Mouse (Mus musculus): ENCODE data around the gene Gm48552. TPM values are rescaled to one million over a fixed set of nuclear protein-coding genes. Genes with fewer than 3 reads are reported as not detected.

Gene Gm48552
- polyA plus RNA-seq, 1 experiment from 2014 or later: 1.2 TPM

- Histone ChIP-seq H3K27me3 (replicated peaks) (0 out of 2 replicates have a peak, but pooled peaks cover 5% of the 10 kb centered on the region), H3K9ac (peak overlapping the region; percentile 63), H3K27ac (ENCODE audit: poor library complexity, severe bottlenecking) (peak overlapping the region; percentile 92), H3K9me3 (replicated peaks) (no peaks in the 10 kb centered on the region), H3K4me1 (replicated peaks) (peaks cover 96% of the 10 kb centered on the region), H3K36me3 (peaks cover 54% of the 10 kb centered on the region), H3K4me2 (peak overlapping the region; percentile 66), H3K4me3 (peak overlapping the region; percentile 41)
- WGBS: 22% methylated on average over 31 of the region's 31 CpGs
- ATAC-seq (ENCODE audit: insufficient number of reproducible peaks, low FRiP score): peak; percentile 40; the same call in 1 of the 2 replicates
Measured at GRCm38 (mm10) chr10:81407539-81408423, 19.0 kb downstream of the Gm48552 start.

DNA sequence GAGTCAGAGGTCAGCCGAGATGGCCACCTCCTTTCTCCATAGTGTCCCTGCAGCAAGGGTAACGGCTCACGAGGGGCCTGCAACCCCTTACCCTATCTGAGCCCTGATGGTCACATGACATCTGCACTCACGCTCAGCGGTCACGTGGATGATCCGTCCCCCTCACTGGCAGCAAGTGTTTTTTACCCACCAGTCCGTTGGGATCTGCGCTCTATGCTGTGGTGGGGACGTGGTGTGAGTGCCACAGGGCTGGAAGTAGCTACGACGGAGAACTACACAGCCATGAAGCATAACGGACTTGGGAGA lies 19.6 kb downstream of the Gm48552 start:
- Histone ChIP-seq H3K36me3 (peaks cover 48% of the 10 kb centered on the region), H3K9ac (peak overlapping the region; percentile 15; the same call in 1 of the 2 replicates), H3K27me3 (replicated peaks) (0 out of 2 replicates have a peak, but pooled peaks cover 5% of the 10 kb centered on the region), H3K4me2 (no peak overlapping the region), H3K4me3 (no peak overlapping the region), H3K27ac (ENCODE audit: poor library complexity, severe bottlenecking) (peak overlapping the region; percentile 92), H3K9me3 (replicated peaks) (no peaks in the 10 kb centered on the region), H3K4me1 (replicated peaks) (peaks cover 96% of the 10 kb centered on the region)
- WGBS: 37% methylated on average over 13 of the region's 13 CpGs
- no peak for ATAC-seq (ENCODE audit: insufficient number of reproducible peaks, low FRiP score)

GRCm38 (mm10) chr10:81408871-81409291 lies 20.1 kb downstream of the Gm48552 start:
- Histone ChIP-seq H3K4me2 (no peak overlapping the region), H3K9ac (peak overlapping the region; percentile 15; the same call in 1 of the 2 replicates), H3K9me3 (replicated peaks) (no peaks in the 10 kb centered on the region), H3K4me3 (no peak overlapping the region), H3K27ac (ENCODE audit: poor library complexity, severe bottlenecking) (peak overlapping the region; percentile 92), H3K27me3 (replicated peaks) (0 out of 2 replicates have a peak, but pooled peaks cover 5% of the 10 kb centered on the region), H3K36me3 (peaks cover 43% of the 10 kb centered on the region), H3K4me1 (replicated peaks) (peaks cover 97% of the 10 kb centered on the region)
- 20% methylated on average over 9 of the region's 9 CpGs for WGBS
- peak; percentile 49 for ATAC-seq (ENCODE audit: insufficient number of reproducible peaks, low FRiP score)

DNA sequence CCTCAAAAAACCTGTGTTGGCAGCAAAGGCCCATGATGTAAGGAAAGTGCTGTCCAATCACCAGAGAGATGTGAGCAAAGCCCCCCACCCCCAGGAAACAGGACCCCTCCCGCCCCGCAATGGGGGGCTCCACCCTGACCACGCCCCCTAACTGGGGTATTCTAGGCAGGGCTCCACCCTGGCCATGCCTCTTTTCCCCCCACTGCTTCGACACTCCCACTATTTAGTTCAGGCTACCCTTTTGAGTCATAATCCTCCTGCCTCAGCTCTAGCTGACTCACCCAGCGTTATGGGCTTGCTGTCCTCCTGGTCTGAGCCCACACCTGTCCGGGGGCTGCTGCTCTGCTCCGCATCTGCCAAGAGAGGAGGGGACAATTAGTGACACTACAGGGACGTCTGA lies 20.5 kb downstream of the Gm48552 start:
- Histone ChIP-seq H3K9ac (peak overlapping the region; percentile 26; the same call in 1 of the 2 replicates), H3K27me3 (replicated peaks) (0 out of 2 replicates have a peak, but pooled peaks cover 5% of the 10 kb centered on the region), H3K36me3 (peaks cover 39% of the 10 kb centered on the region), H3K4me3 (0 out of 2 replicates have a peak overlapping the region, but pooled peaks have one; percentile 11), H3K27ac (ENCODE audit: poor library complexity, severe bottlenecking) (peak overlapping the region; percentile 92), H3K9me3 (replicated peaks) (no peaks in the 10 kb centered on the region), H3K4me1 (replicated peaks) (peaks cover 97% of the 10 kb centered on the region), H3K4me2 (peak overlapping the region; percentile 37)
- peak; percentile 19 for ATAC-seq (ENCODE audit: insufficient number of reproducible peaks, low FRiP score)
- WGBS: 25% methylated on average over 8 of the region's 8 CpGs

GRCm38 (mm10) chr10:81410350-81410749 lies 21.5 kb downstream of the Gm48552 start:
- Histone ChIP-seq H3K27me3 (replicated peaks) (no peaks in the 10 kb centered on the region), H3K9me3 (replicated peaks) (no peaks in the 10 kb centered on the region), H3K4me1 (replicated peaks) (peaks cover 100% of the 10 kb centered on the region), H3K36me3 (peaks cover 29% of the 10 kb centered on the region), H3K9ac (peak overlapping the region; percentile 8; the same call in 1 of the 2 replicates), H3K27ac (ENCODE audit: poor library complexity, severe bottlenecking) (peak overlapping the region; percentile 92), H3K4me2 (peak overlapping the region; percentile 37), H3K4me3 (peak overlapping the region; percentile 11; the same call in 1 of the 2 replicates)
- ATAC-seq (ENCODE audit: insufficient number of reproducible peaks, low FRiP score): no peak
- WGBS: 62% methylated on average over 4 of the region's 4 CpGs

DNA sequence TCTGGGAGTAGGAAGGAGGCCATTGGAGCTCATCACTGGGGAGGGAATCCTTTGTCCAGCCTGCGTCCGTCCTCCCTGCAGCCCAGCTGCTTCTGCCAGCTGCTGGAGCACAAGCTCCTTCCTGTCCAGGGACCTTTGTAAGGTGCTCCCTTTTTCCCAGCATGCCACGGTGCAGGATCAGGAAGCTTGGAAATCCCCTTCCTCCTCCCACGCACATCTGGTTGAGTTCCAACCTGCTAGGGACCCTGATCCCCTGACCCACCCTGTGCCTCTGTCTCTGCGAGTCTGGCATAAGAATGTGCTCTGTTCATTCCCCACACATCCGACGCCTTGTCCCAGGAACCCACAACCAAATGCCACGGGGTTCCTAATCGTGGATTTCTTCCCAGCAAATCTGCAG lies 22.2 kb downstream of the Gm48552 start:
- no peaks in the 10 kb centered on the region for H3K27me3 ChIP-seq (replicated peaks)
- ATAC-seq (ENCODE audit: insufficient number of reproducible peaks, low FRiP score): no peak
- no peaks in the 10 kb centered on the region for H3K9me3 ChIP-seq (replicated peaks)
- H3K4me3 ChIP-seq: no peak overlapping the region
- H3K9ac ChIP-seq: no peak overlapping the region
- peak overlapping the region; percentile 92 for H3K27ac ChIP-seq (ENCODE audit: poor library complexity, severe bottlenecking)
- H3K4me1 ChIP-seq (replicated peaks): peaks cover 100% of the 10 kb centered on the region
- 66% methylated on average over 9 of the region's 9 CpGs for WGBS
- peak overlapping the region; percentile 37; the same call in 1 of the 2 replicates for H3K4me2 ChIP-seq
- H3K36me3 ChIP-seq: peaks cover 24% of the 10 kb centered on the region; the same call in 1 of the 2 replicates

DNA sequence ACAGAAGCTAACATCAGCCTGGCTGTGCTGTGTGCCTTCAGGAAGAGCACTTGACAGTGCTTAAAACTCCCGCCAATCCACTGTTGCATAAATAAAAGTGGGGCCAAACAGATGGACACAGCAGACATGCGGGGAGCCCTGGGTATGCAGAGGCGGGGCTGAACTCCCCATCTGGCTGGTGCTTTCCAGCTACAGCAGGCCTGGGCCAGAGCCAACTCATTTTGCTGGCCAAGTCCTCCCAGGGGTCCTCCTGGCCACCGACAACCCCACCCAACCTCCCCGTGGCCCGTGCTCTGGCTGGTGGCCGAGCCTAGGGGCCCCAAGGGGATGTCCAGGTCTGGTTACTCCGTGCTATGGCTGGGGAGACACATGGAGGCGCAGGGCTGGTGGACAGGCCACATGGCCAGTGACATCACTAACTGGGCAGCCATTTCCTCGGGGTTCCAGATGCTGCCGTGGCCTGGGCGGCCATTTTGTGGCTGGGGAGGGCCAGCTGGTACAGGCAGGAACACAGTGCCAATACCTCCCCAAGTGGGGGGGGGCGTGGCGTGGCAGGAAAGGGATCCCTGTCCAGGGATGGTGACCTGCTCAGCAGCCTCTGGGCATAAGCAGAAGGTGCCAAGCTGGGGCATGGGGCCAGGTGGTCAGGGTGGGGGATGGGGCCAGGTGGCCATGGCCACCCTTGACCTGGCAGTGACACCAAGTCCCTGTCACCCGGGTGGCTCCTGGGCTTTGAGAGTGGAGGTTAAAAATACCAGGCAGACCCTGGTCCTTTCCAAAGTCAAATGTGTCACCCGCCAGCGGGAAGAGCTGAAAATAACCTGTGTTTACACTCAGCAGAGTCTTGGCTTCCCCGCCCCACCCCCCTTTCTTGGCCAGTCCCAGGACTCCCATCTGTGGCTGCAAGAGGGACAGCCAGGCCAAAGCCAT lies 22.9 kb downstream of the Gm48552 start:
- Histone ChIP-seq H3K27me3 (replicated peaks) (no peaks in the 10 kb centered on the region), H3K4me2 (peak overlapping the region; percentile 12; the same call in 1 of the 2 replicates), H3K9ac (peak overlapping the region; percentile 49), H3K36me3 (peaks cover 17% of the 10 kb centered on the region; the same call in 1 of the 2 replicates), H3K27ac (ENCODE audit: poor library complexity, severe bottlenecking) (peak overlapping the region; percentile 92), H3K4me1 (replicated peaks) (peaks cover 100% of the 10 kb centered on the region), H3K4me3 (no peak overlapping the region), H3K9me3 (replicated peaks) (no peaks in the 10 kb centered on the region)
- no peak for ATAC-seq (ENCODE audit: insufficient number of reproducible peaks, low FRiP score)
- WGBS: 47% methylated on average over 18 of the region's 18 CpGs

DNA sequence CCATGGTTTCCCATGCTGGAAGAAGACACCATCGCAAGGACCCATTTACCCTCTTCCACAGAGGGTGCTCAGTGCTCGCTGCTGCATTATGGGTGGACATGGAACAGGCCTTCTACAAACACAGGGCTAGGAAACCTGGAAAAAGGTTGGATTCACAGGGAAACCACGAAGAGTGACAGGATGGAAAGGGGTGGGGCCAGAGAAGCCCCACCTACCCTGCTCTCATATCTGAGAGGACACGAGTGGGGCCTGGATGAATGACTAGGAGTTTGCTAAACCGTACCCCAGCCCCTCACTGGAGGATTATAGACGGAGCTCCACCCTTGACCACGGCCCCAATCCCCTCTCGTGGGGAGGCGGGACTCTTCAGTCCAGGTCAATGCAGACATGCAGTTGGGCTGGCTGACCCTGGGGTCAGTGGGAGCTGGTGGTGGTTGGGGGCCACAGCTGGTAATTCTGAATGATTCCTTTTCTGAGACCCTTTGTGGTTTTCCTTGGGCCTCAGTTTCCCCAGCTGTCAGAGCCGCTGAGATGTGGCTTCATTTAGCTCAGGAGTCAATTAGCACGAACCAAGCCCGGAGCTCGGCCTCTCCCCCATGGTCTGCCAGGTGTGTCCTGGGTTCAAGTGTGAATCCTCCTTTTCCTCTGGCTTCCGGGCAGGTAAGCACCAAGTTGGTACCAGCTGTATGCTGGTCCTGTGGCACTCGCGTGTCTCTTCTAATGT lies 23.9 kb downstream of the Gm48552 start:
- no peaks in the 10 kb centered on the region for H3K27me3 ChIP-seq (replicated peaks)
- H3K9me3 ChIP-seq (replicated peaks): no peaks in the 10 kb centered on the region
- WGBS: 70% methylated on average over 16 of the region's 16 CpGs
- H3K4me3 ChIP-seq: no peak overlapping the region
- peak overlapping the region; percentile 12; the same call in 1 of the 2 replicates for H3K4me2 ChIP-seq
- peak overlapping the region; percentile 92 for H3K27ac ChIP-seq (ENCODE audit: poor library complexity, severe bottlenecking)
- H3K36me3 ChIP-seq: peaks cover 16% of the 10 kb centered on the region; the same call in 1 of the 2 replicates
- peaks cover 100% of the 10 kb centered on the region for H3K4me1 ChIP-seq (replicated peaks)
- ATAC-seq (ENCODE audit: insufficient number of reproducible peaks, low FRiP score): no peak
- peak overlapping the region; percentile 28 for H3K9ac ChIP-seq

- Histone ChIP-seq H3K9me3 (replicated peaks) (no peaks in the 10 kb centered on the region), H3K4me1 (replicated peaks) (peaks cover 100% of the 10 kb centered on the region), H3K4me3 (no peak overlapping the region), H3K27ac (ENCODE audit: poor library complexity, severe bottlenecking) (peak overlapping the region; percentile 92), H3K27me3 (replicated peaks) (no peaks in the 10 kb centered on the region), H3K9ac (peak overlapping the region; percentile 54), H3K36me3 (peaks cover 10% of the 10 kb centered on the region; the same call in 1 of the 2 replicates), H3K4me2 (peak overlapping the region; percentile 51)
- 31% methylated on average over 26 of the region's 26 CpGs for WGBS
- ATAC-seq (ENCODE audit: insufficient number of reproducible peaks, low FRiP score): no peak
Measured at GRCm38 (mm10) chr10:81413310-81414261, 24.8 kb downstream of the Gm48552 start.

All from heart, embryonic 12.5 days (tissue).